Mouse (Mus musculus) lung, postnatal 0 days (tissue): Measurements from ENCODE around the gene Olfr129.

Experiments used
- CTCF ChIP-seq: IDR thresholded peaks from 2 replicates; pipeline ENCODE4 v1.5.1; 2016; ENCODE audit warnings: antibody characterized with exemption, mild to moderate bottlenecking
- EP300 ChIP-seq: IDR thresholded peaks from 2 replicates; pipeline ENCODE4 v1.6.1; 2016; ENCODE audit warnings: antibody characterized with exemption, mild to moderate bottlenecking, control low read depth

DNA sequence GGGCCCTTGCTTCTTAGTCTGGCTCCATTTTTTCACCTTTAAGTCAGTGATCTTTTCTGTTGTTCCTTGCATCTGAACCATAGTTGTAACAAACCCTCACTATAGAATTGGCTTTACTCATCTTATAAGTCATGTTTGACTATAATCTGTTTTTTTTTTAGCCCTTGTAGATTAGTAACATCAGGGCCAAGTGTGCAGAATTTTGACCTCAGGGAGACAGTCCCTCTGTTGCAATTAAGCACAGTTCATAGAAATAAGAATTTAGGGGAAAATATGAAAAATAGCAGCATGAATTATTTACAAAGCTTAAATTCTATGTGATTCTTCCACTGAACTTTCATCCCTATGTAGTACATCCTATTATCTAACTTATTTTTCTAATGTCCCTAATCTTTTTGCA lies 28.7 kb upstream of the Olfr129 start, which contains the start of gene Olfr131:
- TF ChIP-seq CTCF (no peak), EP300 (no peak)
